Mouse (Mus musculus): ENCODE results near the gene Adcy6.

The Adcy6 gene

DNA sequence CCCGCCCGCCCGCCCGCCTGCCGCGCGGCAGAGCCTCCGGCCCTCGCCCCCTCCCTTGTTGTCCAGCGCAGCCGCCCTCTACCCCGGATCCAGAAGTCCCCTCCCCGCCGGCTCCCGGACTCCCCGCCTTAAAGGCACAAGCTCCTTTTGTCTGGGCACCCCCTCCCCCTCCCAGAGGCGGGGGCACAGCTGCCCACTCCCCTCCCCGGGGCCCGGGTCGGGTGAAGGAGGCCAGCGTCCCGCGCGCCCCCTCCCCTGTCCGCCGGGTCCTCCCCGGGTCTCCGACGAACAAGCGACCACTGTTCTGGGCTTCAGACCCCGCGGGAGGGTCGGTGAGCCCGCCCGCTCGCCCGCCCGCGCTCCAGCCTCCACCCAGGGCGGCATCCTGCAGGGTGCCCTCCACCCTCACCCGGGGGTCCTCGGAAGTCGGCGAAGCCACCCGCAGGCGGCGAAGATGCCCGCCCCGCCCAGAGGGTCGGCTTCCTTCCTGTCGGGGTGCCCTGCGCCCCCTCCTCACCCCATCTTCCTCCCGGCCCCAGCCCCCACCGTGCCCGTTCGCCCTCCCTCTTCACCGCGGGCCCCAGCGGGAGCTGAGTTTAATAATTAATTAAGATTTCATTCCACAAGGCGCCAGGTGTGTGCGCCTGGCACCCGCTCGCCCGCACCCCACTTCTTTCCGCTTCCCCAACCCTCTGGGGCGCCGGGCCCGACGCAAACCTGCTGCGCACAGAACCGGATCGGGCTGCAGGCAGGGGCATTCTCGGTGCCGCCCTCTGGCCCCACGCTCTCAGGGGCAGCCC, at the start of gene Adcy6:
TSS of gene Adcy6 (minus strand) at position 746 of the 800 bp plus-strand sequence.
- DNase-seq (ENCODE audit: low read depth): peak; percentile 54

DNA sequence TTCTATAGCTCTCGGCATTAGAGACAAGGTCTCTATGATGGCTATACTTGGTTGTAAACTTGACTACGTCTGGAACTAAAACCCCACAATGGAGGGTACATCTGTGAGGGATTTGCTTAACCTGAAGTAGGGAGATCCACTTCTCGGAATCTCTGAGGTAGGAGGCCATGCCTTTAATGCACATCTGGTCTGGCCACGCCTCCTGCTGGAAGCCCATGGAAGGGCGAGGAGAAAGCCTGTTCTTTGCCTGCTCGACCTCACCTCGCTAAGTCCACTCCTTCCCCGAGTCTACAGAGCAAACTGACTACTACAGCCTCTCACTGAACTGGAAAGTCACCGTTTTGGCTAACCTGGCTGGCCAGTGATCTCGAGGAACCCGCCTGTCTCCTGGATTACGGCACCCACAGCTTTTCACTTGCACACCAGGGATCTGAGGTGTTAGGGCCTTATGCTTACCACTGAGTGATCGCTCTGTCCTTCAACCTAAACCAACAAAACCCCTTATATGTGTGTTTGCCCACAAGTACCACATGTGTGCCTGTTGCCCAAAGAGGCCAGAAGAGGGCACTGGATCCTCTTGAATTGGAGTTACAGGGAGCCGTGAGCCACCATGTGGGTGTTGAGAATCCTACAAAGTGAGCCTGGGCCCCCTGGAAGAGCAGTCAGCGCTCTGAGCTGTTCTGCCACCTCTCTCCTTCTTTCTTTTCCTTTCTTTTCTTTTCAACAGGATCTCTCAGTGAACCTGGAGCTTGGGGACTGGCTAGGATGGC, 47.3 kb upstream of the Adcy6 start:
- DNase-seq (ENCODE audit: low read depth): peak; percentile 28

DNA sequence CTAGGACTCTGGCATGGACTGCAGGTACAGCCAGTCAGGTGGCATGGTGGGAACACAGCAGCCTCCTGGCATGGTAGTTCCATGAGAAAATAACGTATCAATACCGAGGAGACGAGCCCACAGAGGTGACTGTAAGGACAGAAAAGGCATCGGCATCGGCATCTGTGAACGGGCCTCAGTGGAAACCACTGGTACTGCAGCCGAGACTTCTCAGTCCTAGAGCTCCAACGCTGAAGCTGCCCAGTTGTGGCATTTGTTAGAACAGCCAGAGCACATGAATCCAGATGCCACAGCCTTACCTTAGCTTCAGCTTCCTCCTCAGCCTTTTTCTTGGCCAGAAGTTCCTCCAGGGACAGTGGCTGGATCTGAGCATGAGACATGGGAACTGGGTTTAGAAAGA, 42.3 kb upstream of the Adcy6 start:
- no peak for DNase-seq (ENCODE audit: low read depth)

DNA sequence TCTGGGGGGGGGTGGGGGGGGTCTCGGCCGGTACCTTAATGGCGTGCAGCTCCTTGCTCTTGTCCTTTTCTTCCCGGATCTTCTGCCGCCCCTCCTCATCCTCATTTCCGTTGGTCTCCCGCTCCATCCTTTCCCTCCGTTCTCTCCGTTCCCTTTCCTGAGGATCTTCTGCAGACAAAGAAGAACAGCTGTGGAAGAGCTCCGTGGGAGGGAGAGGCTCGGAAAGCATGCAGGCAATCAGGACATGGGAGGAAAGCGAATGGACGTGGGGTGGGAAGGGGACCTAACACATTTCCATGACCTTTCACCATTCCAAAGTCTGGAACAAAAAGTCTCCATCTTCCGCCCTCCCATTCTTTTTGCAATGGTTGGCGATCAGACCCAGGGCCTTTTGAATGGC, 41.6 kb upstream of the Adcy6 start:
- DNase-seq (ENCODE audit: low read depth): no peak

DNA sequence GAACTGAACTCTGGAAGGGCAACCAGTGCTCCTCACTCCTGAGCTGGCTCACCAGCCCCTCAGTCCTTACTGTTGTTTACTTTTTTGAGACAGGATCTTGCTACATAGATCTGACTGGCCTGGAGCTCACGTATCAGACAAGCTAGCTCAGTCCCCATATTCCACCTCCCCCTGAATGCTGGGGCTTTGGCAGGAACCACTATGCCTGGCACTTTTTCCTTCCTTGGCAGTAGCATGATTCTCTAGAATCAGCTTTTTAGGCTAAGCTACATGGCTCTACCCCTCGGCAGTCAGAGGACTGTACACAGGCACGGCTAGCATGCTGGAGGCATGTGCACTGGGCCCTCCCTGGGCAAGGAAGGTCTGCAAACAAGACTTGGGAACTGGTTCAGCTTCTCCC, 38.2 kb upstream of the Adcy6 start:
- no peak for DNase-seq (ENCODE audit: low read depth)

DNA sequence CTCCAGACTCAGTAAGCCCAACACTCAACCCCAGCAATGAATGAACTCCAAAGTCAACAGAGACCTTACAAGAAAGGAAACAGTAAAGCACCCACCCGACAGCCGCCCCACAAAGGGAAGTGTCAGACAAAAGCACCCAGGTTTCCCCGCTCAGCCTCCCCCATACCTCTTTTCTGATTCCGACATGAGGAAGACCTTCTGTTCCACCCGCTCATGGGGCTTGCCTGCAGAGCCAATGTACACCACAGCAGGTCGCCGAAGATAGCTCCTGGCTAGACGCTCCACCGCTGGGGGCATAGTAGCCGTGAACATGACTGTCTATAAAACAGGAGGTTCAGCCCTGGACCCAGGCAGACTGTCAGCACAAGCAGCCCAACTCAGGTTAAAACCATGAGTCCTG, 37.4 kb upstream of the Adcy6 start:
- DNase-seq (ENCODE audit: low read depth): no peak

DNA sequence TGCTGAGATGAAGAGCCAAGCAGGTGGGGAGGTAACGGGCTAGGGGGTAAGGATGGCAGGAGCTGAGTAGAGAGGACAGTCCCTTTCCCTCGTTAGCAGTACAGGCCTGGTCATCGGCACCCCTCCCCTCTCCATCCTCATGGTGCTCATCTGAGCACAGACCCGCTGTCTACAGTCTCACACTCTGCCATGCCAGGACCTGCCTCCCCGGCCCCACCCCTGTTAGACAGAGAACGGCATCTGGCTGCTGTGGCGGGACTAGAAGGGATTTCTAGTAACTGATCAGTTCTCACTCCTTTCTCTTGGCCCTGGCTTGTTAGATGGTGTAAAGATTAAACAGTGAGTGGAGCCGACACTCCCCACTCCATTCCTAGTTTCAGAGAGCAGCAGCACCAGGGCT, 36.9 kb upstream of the Adcy6 start:
- no peak for DNase-seq (ENCODE audit: low read depth)

DNA sequence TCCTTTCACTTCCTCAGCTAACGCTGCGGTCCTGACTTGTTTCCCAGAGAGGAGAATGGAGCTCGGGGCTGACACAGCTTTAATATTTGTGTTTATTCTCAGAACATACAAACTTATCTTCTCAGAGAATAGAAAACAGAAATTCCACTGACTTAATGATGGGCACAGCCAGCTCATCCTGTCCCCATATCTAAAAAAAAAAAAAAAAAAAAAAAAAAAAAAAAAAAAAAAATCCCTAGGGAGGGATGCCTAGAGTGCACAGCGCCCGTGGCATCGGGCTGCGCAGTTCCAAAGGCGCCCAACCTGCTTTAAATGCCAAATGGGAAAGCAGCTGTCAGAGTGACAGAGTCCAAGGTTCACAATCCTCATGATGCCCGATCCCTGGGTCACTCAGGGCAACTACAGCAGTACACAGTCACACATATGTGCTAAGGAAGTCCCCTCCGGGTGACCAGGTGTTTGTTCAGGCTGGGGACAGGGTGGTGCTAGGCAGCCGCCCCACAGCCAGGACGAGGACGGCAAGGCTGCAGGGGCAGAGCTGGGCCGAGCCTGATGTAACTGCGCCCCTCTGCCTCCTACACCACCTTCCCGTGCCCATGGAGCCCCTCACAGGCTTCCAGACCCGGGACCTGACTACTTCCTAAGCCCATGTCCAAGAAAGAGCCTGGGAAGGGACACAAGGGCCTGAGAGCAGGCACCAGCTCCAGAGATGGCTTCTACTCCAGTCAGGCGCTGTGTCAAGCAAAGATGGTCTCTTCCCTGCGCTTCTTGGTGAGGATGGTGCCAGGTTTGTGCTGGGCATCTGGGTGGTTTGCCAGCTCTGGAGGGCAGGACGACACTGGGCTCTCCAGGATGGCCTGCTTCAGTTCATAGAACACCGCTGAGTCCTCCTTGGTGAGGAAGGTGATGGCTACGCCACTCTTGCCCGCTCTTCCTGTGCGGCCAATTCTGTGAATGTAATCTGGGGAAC, 35.5 kb upstream of the Adcy6 start:
- DNase-seq (ENCODE audit: low read depth): no peak

DNA sequence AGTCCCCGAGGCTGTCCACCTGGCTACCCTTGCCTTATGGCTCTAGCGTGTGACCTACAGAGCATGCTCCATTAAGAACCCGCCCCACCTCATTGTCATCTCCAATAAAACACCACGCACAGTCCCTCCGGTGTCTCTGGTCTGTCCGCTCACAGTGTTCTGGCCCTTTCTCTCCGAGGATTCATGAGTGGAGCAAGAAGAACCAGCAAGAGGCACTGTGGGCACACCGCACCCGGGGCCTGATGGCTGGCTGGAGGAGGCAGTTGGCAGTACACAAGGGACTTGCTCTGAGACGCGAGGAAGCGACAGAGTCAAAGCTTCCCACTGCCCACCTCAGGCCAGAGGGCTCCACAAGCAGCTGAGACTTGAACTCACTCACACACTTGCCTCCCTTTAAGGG, 34.5 kb upstream of the Adcy6 start:
- no peak for DNase-seq (ENCODE audit: low read depth)

DNA sequence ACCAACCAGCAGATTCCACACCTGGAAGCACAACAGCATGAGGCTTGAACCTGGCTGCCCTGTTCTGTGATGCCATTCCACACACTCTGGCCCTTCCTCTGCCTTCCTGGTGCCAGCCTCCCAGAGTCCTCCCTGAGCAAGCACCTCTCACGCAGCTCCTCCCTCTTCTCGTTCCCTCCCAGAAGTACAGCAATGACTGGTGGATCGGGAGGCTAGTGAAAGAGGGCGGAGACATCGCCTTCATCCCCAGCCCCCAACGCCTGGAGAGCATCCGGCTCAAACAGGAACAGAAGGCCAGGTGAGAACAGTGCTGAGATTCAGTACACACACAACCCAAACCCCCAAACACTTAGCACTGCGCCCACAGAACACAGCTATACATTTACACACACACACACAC, 30.3 kb upstream of the Adcy6 start:
- DNase-seq (ENCODE audit: low read depth): no peak

DNA sequence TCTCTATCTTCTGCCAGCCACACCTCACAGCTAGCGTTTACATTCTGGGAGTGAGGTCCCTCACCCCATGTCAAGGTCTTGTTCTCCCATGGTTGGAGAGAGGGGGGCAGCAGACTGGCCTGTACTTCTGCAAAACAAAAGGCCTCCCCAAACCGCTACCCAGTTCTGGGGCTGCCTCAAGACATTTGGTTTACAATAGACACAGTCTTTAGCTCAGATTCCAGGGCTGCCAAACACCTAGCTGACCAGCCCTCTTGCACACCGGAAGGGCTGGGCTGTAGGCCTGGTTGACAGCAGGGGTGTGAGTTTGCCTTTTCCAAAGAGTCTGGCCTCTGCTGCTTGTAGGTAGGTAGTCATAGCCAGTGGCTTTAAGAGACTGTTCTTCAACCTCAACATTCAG, 27.3 kb upstream of the Adcy6 start:
- no peak for DNase-seq (ENCODE audit: low read depth)

DNA sequence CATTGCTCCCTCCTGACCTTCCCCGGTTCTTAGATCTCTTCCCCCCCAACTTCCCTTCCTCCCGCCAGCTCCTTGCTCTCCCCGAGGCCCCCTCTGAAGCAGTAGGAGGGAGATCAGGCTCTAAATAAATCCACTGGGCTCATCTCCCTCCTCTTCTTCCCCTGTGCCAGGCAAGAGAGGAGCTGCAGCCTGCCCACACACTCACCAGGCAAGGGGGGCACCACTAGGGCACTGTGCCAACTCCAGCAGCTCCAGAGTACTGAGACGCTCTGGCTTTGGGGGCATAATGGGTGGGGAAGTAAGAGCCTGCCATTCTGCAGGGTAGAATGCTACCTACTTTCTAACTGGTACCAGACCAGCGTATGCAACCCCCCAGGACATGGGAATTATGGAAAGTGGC, 26.6 kb upstream of the Adcy6 start:
- DNase-seq (ENCODE audit: low read depth): no peak

DNA sequence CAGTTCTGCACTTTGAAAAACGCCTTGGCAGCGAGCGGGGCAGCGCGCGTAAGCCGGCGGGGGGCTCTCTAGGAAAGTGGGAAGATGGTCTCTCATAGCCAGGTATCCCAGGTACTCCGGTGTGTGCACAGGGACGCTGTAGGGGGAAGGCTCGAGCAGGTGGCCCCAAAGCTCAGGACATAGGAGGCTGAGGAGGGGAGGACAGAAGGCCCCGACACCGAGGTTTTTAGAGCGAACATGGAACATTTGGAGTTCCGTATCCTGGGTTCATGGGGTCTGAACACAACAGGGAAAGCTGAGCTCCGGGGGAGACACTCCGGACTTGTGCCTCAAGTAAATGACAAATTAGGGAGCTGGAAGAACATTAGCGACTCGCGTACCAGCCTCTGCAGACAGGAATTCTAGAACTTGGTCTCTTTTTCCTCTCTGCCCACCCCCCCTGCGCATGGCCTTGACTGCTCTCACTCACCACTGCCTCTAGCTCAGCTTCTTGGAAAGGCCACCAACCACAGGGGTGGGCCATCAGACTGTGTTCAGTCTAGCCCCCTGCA, 25.5 kb upstream of the Adcy6 start:
- DNase-seq (ENCODE audit: low read depth): no peak

DNA sequence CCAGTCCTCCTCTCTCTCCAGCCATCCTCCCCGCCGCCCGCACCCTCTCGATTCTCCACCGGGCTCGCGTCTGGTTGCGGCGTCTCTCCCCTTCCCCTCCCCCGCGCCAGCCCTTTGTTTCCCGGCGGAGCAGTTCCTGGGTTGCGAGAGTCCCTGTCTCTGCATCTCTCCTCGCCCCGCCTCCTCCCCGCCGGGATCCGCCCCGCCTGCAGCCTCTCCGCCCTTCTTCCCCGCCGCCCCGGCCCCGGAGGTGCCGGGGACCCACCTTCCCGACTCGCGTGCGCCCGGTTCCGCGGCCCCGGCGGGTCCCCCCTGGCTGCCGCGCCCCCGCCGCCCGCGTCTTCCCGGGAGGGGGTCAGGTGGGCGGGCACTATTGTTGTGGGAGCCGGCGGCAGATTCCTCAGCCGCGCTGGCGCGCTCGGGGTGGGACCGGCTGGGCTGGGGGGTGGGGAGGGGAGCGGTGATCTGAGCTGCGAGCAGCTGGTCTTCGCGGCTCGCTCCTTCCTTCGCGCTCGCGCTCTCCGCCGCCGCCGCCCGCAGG, 24.7 kb upstream of the Adcy6 start:
- peak; percentile 29 for DNase-seq (ENCODE audit: low read depth)

DNA sequence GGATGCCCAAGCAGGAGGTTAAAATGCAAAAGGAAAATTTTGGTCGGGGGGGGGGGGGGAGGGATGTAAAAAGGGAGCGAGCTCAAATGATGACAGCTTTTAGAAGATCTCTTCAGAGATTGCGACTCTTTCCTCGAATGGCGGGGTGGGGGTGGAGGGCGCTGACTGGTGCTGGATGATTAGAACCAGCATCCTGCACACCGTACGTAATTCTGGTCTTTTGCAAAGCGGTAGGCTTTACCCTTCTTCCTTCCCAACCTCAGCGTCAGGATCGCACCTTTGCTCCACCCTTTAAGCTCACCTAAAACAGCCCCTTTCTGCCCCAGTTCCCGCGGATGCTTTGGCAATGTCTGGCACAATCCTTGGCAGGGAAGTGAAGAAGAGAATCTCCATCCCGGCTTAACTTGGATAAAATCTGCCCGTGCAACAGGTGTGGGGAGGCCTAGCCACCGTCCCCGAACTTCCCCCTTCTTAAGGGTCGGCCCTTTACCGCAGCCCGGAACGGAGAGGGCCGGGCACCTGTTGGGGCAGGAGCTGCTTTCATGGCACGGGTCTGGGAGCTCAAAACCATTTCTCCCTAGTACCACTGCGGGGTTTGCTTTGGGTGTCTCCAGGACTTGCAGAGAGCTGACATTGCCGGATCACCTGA, 24.1 kb upstream of the Adcy6 start:
- DNase-seq (ENCODE audit: low read depth): no peak

DNA sequence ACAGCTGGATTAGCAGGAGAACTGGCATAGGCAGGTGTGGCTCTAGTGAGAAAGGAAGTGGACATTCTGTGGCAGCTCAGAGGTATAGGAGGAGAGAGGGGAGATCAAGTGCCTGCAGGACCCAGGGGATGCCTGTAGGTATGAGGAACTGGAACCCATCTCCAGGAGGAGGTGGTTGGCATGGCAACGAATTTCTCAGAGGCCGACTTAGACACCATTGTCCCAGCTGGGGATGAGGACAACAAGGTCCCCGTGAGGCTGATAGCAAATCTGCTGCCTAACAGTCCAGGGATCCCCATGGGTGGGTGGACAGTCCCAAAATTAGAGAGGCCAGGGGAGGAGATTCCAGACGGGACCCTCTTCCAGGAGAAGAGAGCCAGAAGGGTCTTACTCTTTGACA, 23.0 kb upstream of the Adcy6 start:
- DNase-seq (ENCODE audit: low read depth): no peak

DNA sequence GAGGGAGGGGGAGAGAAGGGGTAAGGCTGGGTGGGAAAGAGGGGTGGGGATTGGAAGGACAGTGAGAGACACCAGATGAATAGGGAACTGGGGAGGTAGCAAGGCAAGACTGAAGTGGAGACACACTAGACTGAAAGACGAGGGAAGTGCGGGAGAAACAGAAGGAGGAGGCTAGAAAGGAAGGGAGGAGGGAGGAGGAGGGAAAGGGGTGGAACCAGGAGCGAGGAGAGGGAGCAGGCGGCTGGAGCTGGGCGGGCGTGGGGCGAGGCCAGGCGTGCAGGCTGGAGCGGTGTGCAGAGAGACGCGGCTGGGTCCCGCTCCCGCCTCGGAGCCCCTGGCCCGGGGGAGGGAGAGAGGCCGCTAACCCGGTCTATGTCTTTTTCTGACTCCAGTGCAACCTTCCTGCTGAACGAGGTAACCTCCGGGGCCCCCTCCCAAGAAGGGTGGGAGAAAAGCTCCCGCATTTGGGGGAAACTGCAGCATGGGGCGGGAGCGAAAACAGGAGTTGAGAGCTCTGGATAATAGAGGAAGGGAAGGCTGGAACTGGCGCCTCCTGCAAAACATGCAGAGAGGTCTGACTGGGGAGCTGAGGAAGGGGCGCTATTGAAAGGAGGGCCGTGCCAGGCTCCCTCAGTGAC, 22.4 kb upstream of the Adcy6 start:
- DNase-seq (ENCODE audit: low read depth): no peak

DNA sequence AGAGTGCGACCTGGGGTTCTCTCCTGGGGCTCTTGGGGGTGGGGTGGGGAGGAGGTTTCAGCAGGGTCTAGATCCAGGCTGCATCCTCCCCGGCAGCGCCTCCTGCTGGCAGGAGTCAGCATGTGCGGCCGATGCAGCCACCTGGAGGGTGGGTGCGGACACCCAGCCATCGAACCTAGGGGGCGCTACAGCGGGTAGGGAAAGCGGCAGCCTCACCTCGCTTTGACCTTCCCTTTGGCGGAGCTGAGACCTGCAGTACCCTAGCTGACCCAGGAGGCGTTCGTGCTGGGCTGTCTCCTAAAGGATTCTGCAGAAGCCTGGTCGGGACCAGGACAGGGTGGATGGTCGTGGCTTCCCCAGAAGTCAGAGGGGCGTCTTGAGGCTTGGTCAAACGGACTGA, 21.6 kb upstream of the Adcy6 start:
- peak; percentile 52 for DNase-seq (ENCODE audit: low read depth)

DNA sequence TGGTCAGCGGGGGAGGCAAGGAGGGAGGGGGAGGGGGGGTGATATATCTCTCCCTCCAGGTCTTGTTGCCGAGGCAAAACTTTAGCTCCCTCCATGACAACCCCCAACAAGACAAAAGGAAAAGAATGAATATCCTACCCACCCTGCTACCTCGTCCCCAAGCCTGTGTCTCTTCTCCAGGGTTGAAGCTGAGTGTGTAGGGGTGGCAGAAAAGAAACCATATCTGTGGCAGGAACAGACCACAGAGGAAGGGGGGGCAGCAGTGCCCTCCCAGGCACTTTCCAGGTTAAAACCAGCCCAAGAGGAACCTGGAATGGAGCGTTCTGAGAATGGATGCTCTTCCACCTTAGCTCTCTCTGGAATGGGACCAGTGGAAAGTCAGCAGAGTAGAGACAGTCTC, 20.7 kb upstream of the Adcy6 start, which contains the start of gene Cacnb3:
TSS of gene Cacnb3 (plus strand) at position 301 of the 400 bp plus-strand sequence.
- no peak for DNase-seq (ENCODE audit: low read depth)

DNA sequence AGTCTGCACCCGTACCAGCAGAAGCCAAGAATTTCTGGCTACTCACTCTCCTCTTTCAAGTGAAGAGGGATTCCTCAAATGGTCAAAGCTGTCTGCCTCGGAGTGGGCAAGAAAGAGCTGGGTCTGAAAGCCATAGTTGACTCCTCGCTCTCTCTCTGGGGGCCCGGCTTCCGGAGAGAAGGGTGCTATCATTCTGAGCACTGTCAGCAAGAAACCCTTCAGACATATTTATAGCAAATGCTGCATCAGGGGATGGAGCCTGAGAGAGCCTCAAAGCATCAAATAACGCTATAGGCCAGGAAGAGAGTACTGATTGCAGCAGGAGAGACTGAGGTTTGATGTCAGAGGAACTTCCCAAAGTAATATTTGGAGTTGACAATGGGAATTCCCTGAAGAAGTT, 19.6 kb upstream of the Adcy6 start:
- DNase-seq (ENCODE audit: low read depth): no peak

Data from 416B (cell line).